Mouse (Mus musculus) adrenal gland, adult 10 weeks (tissue): Measurements from ENCODE around the gene Yae1d1. TPM values are rescaled to one million over a fixed set of nuclear protein-coding genes. Genes with fewer than 3 reads are reported as not detected.

ENCODE experiments used
- polyA plus RNA-seq: library from polyadenylated mRNA; stranded (reverse); fragments of 350-450 nt; fragmentation: Illumina TruSeq; extraction: RNeasy Lipid Tissue Mini Kit (QIAGEN cat#74804); gene quantifications from one replicate; pipeline ENCODE4 v1.2.3, GENCODE M21; 2014; ENCODE audit warnings: low read depth, low replicate concordance

Yae1d1 gene
- 115 TPM for polyA plus RNA-seq

DNA sequence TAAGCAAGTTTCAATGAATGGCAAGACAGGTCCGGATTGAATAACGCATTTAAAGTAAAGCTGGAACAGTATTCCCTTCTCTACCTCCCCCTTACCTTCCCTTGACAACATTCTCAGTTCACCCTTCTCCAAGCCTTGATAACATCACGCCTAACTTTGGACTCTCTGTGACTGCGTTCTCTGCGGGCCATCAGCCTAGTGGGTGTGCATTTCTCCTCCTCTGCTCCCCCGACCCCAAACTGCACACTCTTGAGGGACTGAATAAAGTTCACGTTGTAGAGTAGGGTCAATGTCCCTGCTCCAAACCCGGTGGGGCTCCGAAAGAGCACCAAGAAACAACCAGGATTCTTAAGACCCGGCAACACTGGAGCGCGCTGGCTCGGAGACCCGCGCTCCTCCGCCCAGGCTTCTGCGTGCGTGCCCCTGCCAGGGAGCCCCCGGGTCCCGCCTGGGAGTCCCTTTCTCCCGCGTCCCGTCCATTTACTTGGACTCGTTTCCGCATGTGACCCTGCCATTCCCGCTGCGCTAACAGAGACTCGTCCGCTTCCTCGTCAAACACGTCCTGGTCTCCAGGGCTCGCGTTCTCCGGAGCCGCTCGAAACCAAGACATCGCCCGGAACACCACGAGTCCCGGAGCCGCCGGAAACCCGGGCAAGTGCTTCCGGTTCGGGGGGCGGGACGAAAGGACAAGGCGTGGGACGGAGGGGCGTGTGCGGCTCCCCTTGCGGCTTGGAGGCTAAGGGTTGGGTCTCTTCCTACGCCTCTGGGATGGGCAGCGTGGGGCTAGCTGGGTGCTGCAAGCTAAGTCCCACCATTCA lies at the start of gene Yae1d1:
Gene Yae1d1 (minus strand): TSS at position 653 of the 818 bp plus-strand sequence.

DNA sequence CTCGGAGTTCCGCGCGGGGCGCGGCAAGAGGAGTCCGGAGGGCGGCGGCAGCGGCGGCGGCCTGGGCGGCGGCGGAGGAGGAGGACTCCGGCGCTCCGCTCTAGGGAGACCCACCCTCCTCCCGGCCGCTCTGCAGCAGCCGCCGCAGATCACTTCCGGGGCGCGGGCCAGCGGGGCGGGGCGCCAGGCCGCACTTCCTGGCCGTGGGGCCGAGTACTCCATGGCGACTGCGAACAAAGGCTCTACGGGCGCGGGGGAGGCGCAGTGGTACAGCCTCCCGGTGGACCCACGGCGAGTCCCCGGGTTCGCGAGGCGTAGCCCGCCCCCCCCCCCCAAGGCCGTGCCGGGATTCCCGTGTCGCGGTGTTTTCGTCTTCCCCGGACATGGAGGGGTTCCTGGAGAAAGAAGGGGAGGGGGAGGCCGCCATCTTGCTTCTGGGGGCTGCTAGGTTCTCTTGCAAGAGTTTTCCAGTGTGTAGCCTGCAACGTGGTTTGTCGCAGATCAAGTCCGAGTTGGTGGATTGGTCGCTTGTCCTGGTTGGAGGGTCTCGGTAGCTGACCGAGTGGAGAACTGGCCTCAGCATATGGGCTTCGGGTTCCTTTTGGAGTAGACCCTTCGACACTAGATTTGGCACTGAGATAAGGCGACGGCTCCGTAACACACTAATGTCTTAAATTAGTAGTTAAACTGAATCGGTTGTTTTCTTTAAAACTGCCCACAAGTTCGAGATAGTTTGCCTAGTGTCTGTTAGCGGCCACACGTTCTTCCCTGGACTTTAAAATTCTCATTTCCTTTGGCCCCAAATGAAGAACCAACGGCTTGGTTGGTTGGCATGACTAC lies 48.9 kb downstream of the Yae1d1 start, which contains the start of gene Rala:
Gene Rala (minus strand): TSS at position 162 of the 840 bp plus-strand sequence.

Other genes with a start within 250 kb of the Yae1d1 start
- gene Cdk13, start 188.3 kb downstream of the Yae1d1 start, polyA plus RNA-seq, result 68.1 TPM
- gene Rala, start 49.1 kb downstream of the Yae1d1 start, polyA plus RNA-seq, result 183 TPM